Mouse (Mus musculus): Measurements from ENCODE around the gene Ndufc2. TPM values are rescaled to one million over a fixed set of nuclear protein-coding genes. Genes with fewer than 3 reads are reported as not detected.

Ndufc2 gene
- polyA plus RNA-seq, 1 experiment, result 15.6 TPM

DNA sequence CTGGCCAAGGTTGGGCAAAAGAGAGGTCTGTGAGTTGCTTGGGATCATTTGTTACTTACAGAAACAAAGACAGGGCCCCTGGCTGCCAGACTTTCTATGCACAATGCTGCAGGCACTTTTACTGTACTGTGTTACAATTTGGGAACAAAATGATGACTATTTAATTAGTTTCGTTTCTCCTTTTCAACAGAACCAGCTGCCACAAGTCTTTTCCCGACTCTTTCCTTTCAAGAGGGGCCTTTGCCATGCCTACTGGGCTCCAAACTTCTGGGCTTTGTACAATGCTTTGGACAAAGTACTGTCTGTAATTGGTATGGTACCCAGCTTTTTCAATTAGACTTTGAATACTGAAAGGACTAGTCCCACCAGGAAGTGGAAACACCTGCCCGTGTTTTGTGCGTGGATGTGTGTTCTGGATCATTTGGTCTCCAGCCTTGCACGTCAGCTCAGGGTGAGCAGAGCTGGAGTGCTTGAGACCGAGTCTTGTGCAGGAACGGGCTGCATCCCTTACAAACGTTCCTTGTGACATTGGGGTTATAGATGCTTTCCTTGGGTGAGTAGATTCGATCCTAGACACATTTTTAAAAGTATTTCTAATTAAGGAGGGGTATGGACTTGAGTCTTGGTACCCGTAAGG is 16.2 kb upstream of the Ndufc2 start:
- H3K36me3 ChIP-seq (ENCODE audit: control insufficient read depth), result peaks cover 86% of the 10 kb centered on the region
- TF ChIP-seq GATA1 (IDR thresholded peaks at IDR 0.05; ENCODE audit: low read length) (no peak), TAL1 (IDR thresholded peaks at IDR 0.05; ENCODE audit: low read length) (no peak)
- H3K4me3 ChIP-seq (replicated peaks), result no peak overlapping the region
- H3K4me1 ChIP-seq (ENCODE audit: control insufficient read depth), result no peaks in the 10 kb centered on the region
- H3K9me3 ChIP-seq (ENCODE audit: control insufficient read depth, low read length), result no peaks in the 10 kb centered on the region
- no peaks in the 10 kb centered on the region for H3K27me3 ChIP-seq (ENCODE audit: control insufficient read depth)

DNA sequence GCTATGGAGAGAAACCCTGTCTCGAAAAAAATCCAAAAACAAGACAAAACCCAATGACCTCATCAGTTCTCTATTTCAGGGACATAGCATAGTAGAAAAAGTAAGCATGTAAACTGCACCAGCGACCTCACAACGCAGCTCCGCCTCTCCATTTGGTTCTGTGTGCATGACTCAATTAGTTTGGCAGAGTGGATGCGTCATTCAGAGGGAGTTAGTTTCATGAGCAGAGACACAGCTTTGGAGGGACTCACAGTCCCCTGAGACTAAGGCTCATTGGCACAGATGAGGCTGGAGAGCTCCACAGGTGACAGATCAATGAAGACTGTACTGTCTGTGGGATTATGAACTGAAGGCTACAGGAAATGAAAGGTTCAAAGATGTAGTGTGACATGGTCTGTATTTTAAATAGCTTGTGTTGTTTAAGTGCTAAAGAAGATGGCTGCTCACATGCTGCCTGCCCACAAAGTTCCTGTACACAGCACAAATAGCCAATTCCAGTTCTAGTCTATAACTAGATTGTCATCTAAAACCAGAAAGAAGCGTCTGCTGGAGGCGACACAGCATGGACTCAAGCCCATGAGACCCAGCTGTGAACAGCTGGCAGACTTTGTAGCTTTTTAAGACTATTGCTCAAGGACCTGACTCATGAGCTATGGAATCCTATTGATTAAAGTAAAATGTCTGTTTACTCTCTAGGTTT is 13.5 kb upstream of the Ndufc2 start:
- Histone ChIP-seq H3K9me3 (ENCODE audit: control insufficient read depth, low read length) (no peaks in the 10 kb centered on the region), H3K27me3 (ENCODE audit: control insufficient read depth) (no peaks in the 10 kb centered on the region), H3K4me3 (replicated peaks) (no peak overlapping the region), H3K36me3 (ENCODE audit: control insufficient read depth) (peaks cover 78% of the 10 kb centered on the region), H3K4me1 (ENCODE audit: control insufficient read depth) (no peaks in the 10 kb centered on the region)
- TF ChIP-seq GATA1 (IDR thresholded peaks at IDR 0.05; ENCODE audit: low read length), result no peak
- TF ChIP-seq TAL1 (IDR thresholded peaks at IDR 0.05; ENCODE audit: low read length), result no peak

DNA sequence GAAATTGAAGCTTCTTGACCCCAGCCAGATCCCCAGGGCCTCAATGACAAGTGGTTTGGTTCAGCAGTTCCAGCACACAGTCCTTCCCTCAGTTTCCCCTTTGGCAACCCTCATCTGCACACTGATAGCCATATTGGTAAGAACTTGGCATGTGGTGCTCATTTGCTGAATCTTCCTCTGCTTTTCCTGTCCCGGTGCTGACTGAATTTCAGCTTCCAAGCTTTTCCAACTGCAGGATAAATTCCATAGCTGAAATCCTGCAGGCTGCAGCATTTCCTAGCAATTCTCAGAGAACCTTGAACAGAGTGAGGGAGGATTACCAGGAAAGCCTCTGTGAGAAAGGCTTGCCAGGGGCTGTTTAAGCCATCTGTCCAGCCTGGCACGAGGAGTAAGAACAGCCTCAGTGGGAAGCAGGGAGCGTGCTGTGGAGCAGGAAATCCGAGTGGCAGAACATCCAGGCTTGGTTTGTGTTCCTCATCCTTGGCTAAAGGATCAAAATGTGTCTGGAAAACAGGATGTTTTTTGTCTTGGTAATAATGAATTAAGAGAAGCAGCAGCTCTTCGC is 12.9 kb upstream of the Ndufc2 start:
- Histone ChIP-seq H3K4me1 (ENCODE audit: control insufficient read depth) (no peaks in the 10 kb centered on the region), H3K4me3 (replicated peaks) (no peak overlapping the region), H3K27me3 (ENCODE audit: control insufficient read depth) (no peaks in the 10 kb centered on the region), H3K9me3 (ENCODE audit: control insufficient read depth, low read length) (no peaks in the 10 kb centered on the region), H3K36me3 (ENCODE audit: control insufficient read depth) (peaks cover 79% of the 10 kb centered on the region)
- TF ChIP-seq GATA1 (IDR thresholded peaks at IDR 0.05; ENCODE audit: low read length), result no peak
- TF ChIP-seq TAL1 (IDR thresholded peaks at IDR 0.05; ENCODE audit: low read length), result no peak

DNA sequence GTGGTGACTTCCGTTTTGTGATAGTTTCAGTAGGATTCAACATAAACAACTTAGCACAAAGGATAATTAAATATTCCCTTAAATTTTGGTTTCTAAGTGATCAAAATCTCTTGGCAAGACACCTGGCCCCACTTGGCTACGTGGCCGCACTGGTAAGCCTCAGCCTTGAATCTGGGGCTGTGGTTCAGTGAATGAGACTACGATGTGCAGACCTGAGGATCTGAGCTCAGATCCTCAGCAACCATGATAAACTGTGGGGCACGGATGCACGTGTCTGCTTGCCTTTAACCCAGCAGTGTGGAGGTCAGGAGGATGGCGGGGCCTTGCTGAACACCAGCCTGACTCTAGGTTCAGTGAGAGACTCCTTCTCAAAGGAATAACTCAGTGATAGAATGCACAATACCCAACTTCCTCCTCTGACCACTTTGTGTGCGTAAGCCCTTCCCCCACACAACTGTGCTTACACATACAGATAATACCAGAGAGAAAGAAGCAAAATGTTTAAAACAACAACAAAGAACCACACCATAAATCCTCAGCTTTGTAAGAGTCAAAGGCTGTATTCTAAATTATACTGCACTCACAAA is 12.1 kb upstream of the Ndufc2 start:
- Histone ChIP-seq H3K4me3 (replicated peaks) (no peak overlapping the region), H3K36me3 (ENCODE audit: control insufficient read depth) (peaks cover 79% of the 10 kb centered on the region)
- no peak for TF ChIP-seq TAL1 (IDR thresholded peaks at IDR 0.05; ENCODE audit: low read length)
- no peak for TF ChIP-seq GATA1 (IDR thresholded peaks at IDR 0.05; ENCODE audit: low read length)

DNA sequence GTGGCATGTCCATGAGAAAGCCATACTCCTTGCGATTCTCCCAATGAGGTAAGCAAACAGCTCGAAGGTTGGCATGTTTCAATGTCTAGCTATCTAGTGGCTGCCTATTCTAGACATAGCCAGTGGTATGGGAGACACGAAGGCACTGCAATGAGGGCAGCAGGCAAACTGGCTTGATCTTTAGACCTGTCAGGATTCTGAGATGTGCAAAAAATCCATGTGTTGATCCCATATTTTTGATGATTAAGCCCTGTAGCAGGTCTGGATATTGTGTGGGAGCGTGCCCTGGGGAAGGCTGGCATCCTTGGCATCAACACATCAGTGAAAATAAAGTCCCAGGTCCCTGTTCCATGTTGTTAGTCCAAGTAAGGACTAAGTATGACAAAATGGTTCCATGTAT is 11.3 kb upstream of the Ndufc2 start:
- Histone ChIP-seq H3K9me3 (ENCODE audit: control insufficient read depth, low read length) (no peaks in the 10 kb centered on the region), H3K4me3 (replicated peaks) (no peak overlapping the region), H3K4me1 (ENCODE audit: control insufficient read depth) (no peaks in the 10 kb centered on the region), H3K27me3 (ENCODE audit: control insufficient read depth) (no peaks in the 10 kb centered on the region), H3K36me3 (ENCODE audit: control insufficient read depth) (peaks cover 75% of the 10 kb centered on the region)
- TF ChIP-seq GATA1 (IDR thresholded peaks at IDR 0.05; ENCODE audit: low read length) (no peak), TAL1 (IDR thresholded peaks at IDR 0.05; ENCODE audit: low read length) (no peak)

More for the DNA sequence above, 12.1 kb upstream of the Ndufc2 start:
- Histone ChIP-seq H3K4me1 (ENCODE audit: control insufficient read depth) (no peaks in the 10 kb centered on the region), H3K9me3 (ENCODE audit: control insufficient read depth, low read length) (no peaks in the 10 kb centered on the region), H3K27me3 (ENCODE audit: control insufficient read depth) (no peaks in the 10 kb centered on the region)

DNA sequence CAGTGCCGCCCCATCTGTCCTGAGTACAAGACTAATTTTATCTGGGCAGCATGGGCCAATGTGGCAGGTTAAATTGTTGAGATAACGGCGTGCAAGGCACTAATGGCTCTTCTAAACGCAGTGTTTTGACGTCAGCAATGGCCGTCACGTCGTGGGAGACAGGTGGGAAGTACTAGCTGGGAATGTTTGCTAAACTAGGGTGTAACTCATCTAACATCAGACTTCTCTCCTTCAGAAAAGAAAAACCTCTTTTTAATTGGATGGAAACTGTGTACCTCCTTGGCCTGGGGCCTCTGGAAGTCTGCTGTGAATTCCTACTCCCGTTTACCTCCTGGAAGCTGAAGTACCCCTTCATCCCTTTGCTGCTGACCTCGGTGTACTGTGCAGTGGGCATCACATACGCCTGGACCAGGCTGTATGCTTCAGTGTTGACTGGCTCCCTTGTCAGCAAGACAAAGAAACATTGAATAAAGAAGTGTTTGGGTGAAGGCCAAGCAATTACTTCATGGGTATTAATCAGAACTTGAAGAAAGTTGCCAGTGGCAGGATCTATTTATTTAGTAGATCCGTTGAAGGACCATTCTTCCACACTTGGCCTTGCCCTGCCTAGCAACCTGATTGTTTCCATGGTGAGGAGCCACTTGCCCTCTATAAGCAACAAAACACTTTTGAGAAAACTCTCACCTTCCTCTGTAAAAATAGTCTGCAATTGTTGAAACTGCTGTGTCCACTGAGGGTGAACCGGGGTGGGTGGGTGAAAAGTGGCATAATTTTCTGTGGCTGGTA is 8.3 kb upstream of the Ndufc2 start:
- H3K4me1 ChIP-seq (ENCODE audit: control insufficient read depth), result no peaks in the 10 kb centered on the region
- H3K9me3 ChIP-seq (ENCODE audit: control insufficient read depth, low read length), result no peaks in the 10 kb centered on the region
- TF ChIP-seq TAL1 (IDR thresholded peaks at IDR 0.05; ENCODE audit: low read length), result no peak
- no peak for TF ChIP-seq GATA1 (IDR thresholded peaks at IDR 0.05; ENCODE audit: low read length)
- H3K36me3 ChIP-seq (ENCODE audit: control insufficient read depth), result peaks cover 48% of the 10 kb centered on the region
- H3K27me3 ChIP-seq (ENCODE audit: control insufficient read depth), result no peaks in the 10 kb centered on the region
- no peak overlapping the region for H3K4me3 ChIP-seq (replicated peaks)

DNA sequence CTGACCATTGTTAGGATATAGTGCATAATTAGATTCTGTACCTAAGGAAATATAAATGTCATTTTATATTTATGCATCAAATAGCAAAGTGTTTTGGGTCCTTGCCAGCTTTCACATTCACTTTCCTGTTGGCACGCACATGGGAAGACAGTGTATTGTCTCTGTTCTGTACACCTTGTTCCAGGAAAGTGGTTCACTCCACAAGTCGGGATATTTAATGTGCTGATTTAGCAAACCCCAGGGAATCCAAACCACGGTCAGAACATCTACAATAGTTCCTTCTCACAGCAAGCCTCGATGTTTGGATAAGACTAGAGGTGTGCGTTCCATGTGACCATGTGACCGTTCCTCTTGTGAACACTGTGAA is 7.7 kb upstream of the Ndufc2 start:
- Histone ChIP-seq H3K36me3 (ENCODE audit: control insufficient read depth) (peaks cover 43% of the 10 kb centered on the region), H3K27me3 (ENCODE audit: control insufficient read depth) (no peaks in the 10 kb centered on the region), H3K4me1 (ENCODE audit: control insufficient read depth) (no peaks in the 10 kb centered on the region), H3K4me3 (replicated peaks) (no peak overlapping the region), H3K9me3 (ENCODE audit: control insufficient read depth, low read length) (no peaks in the 10 kb centered on the region)
- TF ChIP-seq GATA1 (IDR thresholded peaks at IDR 0.05; ENCODE audit: low read length), result no peak
- no peak for TF ChIP-seq TAL1 (IDR thresholded peaks at IDR 0.05; ENCODE audit: low read length)

DNA sequence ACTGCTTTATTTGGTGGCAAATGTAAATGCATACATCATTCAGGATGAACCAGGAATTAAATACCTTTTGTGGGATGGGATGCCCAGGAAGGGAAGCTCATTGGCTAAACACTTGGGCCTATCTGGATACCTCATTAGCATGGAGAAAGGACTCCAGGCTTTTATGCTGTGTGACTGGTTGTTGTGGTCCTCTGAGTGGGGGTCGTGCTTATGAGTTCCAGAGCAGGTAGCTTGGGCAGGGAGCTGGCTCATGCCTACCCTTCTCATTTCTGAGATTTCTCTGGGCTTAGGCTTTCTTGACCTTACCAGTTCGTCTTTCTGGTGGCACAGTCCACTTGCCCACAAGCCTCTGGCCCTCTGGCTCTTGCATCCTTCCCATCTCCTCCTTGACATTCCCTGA is 5.4 kb upstream of the Ndufc2 start:
- peaks cover 26% of the 10 kb centered on the region for H3K36me3 ChIP-seq (ENCODE audit: control insufficient read depth)
- no peaks in the 10 kb centered on the region for H3K9me3 ChIP-seq (ENCODE audit: control insufficient read depth, low read length)
- H3K27me3 ChIP-seq (ENCODE audit: control insufficient read depth), result no peaks in the 10 kb centered on the region
- H3K4me1 ChIP-seq (ENCODE audit: control insufficient read depth), result peaks cover 9% of the 10 kb centered on the region
- no peak overlapping the region for H3K4me3 ChIP-seq (replicated peaks)
- no peak for TF ChIP-seq GATA1 (IDR thresholded peaks at IDR 0.05; ENCODE audit: low read length)
- TF ChIP-seq TAL1 (IDR thresholded peaks at IDR 0.05; ENCODE audit: low read length), result no peak
